Mouse (Mus musculus) CD4-positive, CD25-positive, alpha-beta regulatory T cell, adult 4 months (primary cell): ENCODE data around the gene 6430550D23Rik. TPM values are rescaled to one million over a fixed set of nuclear protein-coding genes. Genes with fewer than 3 reads are reported as not detected.
"Not testable (repeated sequence)": the region's sequence is repeated elsewhere in the genome, so short reads cannot be mapped to it uniquely, and the experiment has no call there.

Experiments
- ATAC-seq: one replicate; pipeline ENCODE4 v1.8.0; 2017
- polyA plus RNA-seq, 2 experiments: library from polyadenylated mRNA; unstranded; fragments of 100-300 nt; shearing (Covaris generic); gene quantifications; one replicate each; pipeline ENCODE4 v1.2.1; 2017

Gene 6430550D23Rik
- polyA plus RNA-seq, 2 experiments from 2014 or later: 1.1 to 4.9 TPM

GRCm38 (mm10) chr2:155952006-155952405 is 55.8 kb downstream of the 6430550D23Rik start:
- ATAC-seq: no peak

GRCm38 (mm10) chr2:155949362-155949761 is 58.4 kb downstream of the 6430550D23Rik start:
- no peak for ATAC-seq

GRCm38 (mm10) chr2:155947390-155948002 is 60.3 kb downstream of the 6430550D23Rik start:
- no peak for ATAC-seq

DNA sequence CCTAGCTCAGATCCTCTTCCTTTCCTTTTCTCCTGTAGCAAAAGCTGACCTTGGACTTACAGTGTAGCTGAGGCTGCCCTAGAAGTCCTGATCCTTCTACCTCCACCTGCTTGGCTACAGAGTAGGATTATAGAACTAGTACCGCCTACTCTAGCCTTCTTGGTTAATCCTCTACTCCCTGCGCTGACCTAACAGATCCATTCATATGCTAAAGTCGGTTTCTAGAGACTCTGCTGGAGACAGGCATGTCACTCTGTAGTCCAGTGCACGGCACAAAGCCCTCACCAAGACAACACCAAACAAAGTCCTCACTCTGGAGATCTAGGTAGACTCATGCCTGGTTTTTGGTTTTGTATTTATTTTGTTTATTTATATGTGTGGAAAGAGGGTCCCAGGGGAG is 61.3 kb downstream of the 6430550D23Rik start:
- ATAC-seq: no peak

DNA sequence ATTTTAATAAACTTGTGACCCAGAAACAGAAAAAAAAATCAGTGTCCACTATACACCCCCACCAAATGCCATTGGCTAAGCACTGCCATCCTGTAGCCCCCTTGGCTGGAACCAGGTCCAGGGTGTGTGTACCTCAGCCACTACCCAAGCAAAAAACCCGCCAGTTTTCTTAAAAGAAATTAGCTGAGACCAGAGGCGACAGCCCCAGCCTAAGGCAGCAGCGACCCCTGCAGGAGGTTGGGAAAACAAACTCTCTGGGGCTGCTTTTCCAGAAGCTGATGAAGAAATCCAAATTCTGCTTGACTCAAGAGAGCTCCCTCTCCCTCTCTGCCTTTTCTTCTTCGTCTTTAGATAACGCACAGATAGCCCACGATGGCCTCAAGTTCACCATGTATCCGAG is 61.7 kb downstream of the 6430550D23Rik start:
- no peak for ATAC-seq

DNA sequence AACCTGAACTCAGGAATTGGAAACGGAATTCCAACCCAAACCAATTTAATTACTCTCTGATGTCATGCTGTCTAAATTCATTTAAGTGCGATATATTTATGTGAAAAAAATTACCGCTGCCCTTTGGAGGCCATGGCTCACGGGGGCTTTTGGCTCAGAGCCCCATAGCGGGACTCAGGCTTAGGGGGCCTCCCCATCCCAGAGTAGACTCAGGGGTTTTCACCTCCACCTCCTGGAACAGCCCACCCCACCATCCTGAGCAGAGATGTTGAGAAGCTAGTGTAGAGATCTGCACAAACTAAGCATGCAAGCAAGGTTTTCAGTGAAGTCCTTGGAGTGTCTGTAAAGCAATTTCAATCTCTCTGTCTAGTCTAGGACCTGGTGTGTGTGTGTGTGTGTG is 62.2 kb downstream of the 6430550D23Rik start:
- no peak for ATAC-seq

DNA sequence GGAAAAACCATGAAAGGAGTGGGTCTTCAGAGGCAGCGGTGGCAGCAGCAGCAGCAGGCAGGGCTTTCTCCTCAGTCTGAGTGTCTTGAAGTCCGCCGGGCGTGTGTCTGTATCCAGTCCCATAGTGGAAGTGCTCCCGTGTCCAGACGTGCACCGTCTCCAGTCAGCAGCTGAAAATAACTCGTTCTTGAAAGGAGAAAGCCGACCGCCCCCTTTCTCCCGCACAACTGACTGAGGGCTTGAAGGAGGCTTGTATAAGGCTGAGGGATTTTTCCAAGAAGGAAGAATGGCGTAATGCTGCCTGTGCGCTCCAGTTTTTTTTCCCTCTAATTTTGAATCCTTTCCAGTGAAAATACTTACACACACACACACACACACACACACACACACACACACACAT is 62.7 kb downstream of the 6430550D23Rik start, which contains the start of gene Gdf5:
Gene Gdf5 (minus strand): TSS at position 244 of the 400 bp plus-strand sequence.
- no peak for ATAC-seq

- no peak for ATAC-seq
Observed at GRCm38 (mm10) chr2:155944685-155945084, 63.1 kb downstream of the 6430550D23Rik start.

DNA sequence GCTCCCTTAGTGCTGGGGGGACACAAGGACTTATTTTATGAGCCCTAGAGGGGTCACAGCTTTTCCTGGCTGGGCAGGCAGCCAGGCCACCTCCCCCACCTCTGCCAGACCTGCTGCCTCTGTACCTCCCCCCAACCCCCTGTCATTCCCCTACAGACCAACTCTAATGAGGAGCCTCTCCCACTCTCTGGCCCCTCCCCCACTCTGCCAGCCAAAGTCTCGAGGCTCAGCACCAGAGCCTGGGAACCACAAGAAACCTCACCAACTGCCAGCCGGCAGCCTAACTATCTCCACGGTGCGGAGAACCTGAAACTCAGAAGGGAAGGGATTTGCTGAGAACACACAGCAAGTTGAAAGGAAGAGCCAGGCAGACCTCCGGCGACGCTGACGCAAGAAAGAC is 64.3 kb downstream of the 6430550D23Rik start:
- no peak for ATAC-seq

DNA sequence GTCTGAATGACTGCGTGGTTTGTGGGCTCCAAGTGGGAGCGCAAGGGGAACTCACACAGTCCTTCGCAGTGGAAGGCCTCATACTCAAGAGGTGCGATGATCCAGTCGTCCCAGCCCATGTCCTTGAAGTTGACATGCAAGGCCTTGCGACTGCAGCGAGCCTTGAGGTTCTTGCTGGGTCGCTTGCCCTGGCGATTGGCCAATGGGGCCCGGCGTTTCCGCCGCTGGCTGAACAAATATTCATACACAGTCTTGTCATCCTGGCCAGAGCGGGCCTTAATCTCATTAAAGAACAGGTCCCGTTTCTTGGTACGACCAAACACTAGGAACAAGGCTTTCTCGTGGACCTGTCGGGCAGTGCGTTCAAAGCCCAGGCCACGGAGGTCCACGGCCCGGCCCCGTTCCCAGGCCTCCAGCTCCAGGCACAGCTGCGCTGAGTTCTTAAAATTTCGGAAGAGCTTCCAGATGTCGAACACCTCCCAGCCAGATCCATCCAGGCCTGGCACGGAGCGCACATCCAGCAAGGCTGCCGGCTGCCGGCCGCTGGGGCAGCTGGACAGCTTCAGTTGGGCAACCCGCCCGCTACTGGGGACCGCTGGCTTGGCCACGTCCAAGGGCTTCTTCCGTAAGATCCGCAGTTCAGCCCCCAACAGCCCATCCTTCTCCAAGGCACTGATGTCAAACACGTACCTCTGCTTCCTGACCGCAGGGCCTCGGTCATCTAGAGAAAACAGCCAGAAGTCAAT is 65.9 kb downstream of the 6430550D23Rik start:
- ATAC-seq: no peak

DNA sequence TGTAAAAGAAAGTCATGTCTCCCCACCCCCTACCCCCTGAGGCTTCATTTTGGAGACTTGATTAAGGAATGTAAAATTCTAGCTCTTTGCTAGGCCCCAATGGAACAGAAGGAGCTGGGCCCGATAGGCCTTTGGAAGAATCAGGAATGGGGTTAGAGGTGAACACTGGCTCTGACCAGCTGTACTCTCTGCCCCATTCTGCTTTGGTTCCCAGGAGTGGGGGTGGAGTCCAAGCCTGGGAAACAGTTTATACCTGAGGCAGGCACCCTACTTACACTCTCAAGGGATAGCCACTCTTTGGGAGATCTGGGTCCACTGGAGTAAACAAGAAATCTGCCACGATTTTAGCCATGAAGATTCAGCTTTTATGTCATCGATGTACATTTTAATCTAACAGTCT is 67.1 kb downstream of the 6430550D23Rik start, which contains the start of gene Gm15557:
Gene Gm15557 (plus strand): TSS at position 48 of the 400 bp plus-strand sequence.
- no peak for ATAC-seq

DNA sequence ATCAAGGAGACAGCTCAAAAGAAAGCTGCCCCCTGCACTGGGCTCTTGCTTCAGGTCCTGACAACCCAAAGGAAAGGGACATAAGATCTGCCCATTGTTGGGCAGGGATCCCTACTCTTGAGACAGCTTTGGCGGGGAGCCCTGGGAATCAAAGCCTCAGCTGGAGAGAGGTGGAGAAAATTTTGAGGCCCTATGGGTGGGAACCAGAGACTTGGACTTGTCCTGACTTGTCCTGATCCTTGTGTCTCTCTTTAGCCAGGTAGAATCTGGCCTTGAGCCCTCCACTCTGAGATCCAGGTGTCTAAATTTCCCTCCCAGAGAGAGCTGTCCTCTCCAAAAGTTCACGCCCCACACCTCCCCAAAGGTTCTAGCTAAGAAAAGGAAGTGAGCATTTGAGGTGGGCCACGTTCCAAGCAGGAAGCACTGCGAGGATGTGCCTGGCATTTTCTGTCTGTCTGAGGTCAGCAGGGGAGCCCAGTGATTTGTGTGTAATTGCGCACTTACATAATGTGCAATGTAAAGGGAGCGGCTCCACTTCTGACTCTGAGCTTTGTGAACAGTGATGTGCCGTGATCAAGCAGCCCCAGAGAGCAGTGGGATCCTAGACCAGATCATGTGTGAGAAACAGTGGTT is 67.8 kb downstream of the 6430550D23Rik start:
- no peak for ATAC-seq

DNA sequence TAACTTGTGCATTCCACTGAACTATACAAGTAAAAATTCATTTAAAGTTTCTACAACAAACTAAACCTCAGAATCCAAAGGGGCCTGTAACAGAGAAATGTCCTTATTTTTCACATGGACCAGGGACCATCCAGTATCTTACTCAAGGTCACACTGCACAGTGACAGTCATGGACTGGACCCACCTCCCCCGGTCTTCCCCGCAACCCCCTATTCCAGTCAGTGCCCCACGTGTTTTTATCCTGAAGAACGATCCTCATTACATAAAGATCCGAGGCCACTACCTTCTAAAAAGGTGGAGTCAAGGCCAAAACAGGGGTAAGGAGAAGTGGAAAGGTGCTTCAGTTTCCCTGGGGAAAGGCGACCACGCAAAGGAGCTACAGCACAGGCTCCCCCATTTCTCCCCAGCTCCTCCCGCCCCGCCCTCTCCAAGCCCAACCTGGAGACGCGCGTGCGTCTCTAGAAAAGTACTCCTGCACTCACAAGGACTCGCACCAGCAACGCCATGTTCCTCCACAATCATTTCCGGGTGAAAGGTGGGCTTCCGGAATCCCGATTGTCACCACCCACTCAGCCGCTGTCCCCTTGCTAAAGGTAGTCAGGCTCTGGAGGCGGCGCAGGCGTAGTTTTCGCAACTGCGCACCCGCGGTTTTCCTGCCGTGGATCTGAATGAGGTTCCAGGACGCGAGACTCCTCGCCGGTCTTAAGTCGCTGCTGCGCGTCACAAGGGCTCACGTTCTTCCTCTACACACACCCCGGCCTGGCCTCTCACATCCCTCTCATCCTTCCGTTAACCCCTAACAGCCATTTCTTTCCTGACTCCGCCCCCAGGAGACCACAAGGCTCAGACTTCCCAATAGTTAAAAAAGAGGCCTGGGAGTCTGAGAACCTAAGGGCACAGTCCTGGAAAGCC is 78.0 kb downstream of the 6430550D23Rik start, which contains the start of gene Uqcc1:
Gene Uqcc1 (minus strand): TSS at position 780 of the 912 bp plus-strand sequence.
- ATAC-seq: peak; percentile 97

GRCm38 (mm10) chr2:155928711-155929345 is 78.9 kb downstream of the 6430550D23Rik start:
- ATAC-seq: no peak

GRCm38 (mm10) chr2:155925213-155925612 is 82.6 kb downstream of the 6430550D23Rik start:
- not testable (repeated sequence) for ATAC-seq

Other genes starting within 250 kb of the 6430550D23Rik start
- gene Mmp24, start 232.6 kb downstream of the 6430550D23Rik start, polyA plus RNA-seq: not detected
- gene BC029722, start 188.6 kb downstream of the 6430550D23Rik start, polyA plus RNA-seq: 10 to 100 TPM; 12.8 to 16.5 TPM
- gene Eif6, start 181.1 kb downstream of the 6430550D23Rik start, polyA plus RNA-seq: 10 to 100 TPM; 63.3 to 77.1 TPM
- not detected for gene Fam83c, start 173.1 kb downstream of the 6430550D23Rik start, polyA plus RNA-seq
- 10 to 100 TPM; 43.5 to 57.6 TPM for gene Uqcc1, start 77.7 kb downstream of the 6430550D23Rik start, polyA plus RNA-seq
- not detected for gene Gm15557, start 67.2 kb downstream of the 6430550D23Rik start, polyA plus RNA-seq
- not detected for gene Gdf5, start 62.6 kb downstream of the 6430550D23Rik start, polyA plus RNA-seq
- 10 to 100 TPM; 34.0 to 50.2 TPM for gene Cep250, start 51.5 kb downstream of the 6430550D23Rik start, polyA plus RNA-seq
- gene Ergic3, start 68 bp upstream of the 6430550D23Rik start, polyA plus RNA-seq: 100 to 1,000 TPM; 131 to 182 TPM
- not detected for gene Fer1l4, start 45.0 kb upstream of the 6430550D23Rik start, polyA plus RNA-seq
- under 1 TPM in 1 of 2 experiments, not detected in 1; 0.15 TPM for gene Spag4, start 57.2 kb upstream of the 6430550D23Rik start, polyA plus RNA-seq
- gene Cpne1, start 104.0 kb upstream of the 6430550D23Rik start, polyA plus RNA-seq: 10 to 100 TPM; 48.0 to 57.8 TPM
- gene Rbm12, start 104.0 kb upstream of the 6430550D23Rik start, polyA plus RNA-seq: 10 to 100 TPM; 15.6 to 19.2 TPM
- 1 to 10 TPM; 7.7 to 8.0 TPM for gene Gm28036, start 119.1 kb upstream of the 6430550D23Rik start, polyA plus RNA-seq
- 100 to 1,000 TPM; 109 to 134 TPM for gene Romo1, start 136.1 kb upstream of the 6430550D23Rik start, polyA plus RNA-seq
- gene Nfs1, start 136.2 kb upstream of the 6430550D23Rik start, polyA plus RNA-seq: 10 to 100 TPM; 40.2 to 47.6 TPM
- 100 to 1,000 TPM; 592 to 714 TPM for gene Rbm39, start 172.3 kb upstream of the 6430550D23Rik start, polyA plus RNA-seq
- gene Phf20, start 188.5 kb upstream of the 6430550D23Rik start, polyA plus RNA-seq: 10 to 100 TPM; 70.0 to 87.9 TPM